Mouse (Mus musculus): Measurements from ENCODE around the gene Olfr700. TPM values are rescaled to one million over a fixed set of nuclear protein-coding genes. Genes with fewer than 3 reads are reported as not detected.
"Not testable (repeated sequence)": the region's sequence is repeated elsewhere in the genome, so short reads cannot be mapped to it uniquely, and the experiment has no call there.

Olfr700 gene
- not detected in 2 replicates for polyA plus RNA-seq (2016; fragmentation: Nextera tagmentation; extraction: Ambion mirVana)

GRCm38 (mm10) chr7:106808734-106809133 lies at the start of gene Olfr700:
TSS of gene Olfr700 (minus strand) at chr7:106808834.
- WGBS: 79% methylated on average over 1 of the region's 1 CpGs
- ATAC-seq (ENCODE audit: low FRiP score, low read depth): no peak
- H3K9ac ChIP-seq: no peak within 1 kb of the TSS
- H3K27ac ChIP-seq: no peak within 1 kb of the TSS
- no peaks in the 10 kb centered on the region for H3K27me3 ChIP-seq (replicated peaks)
- no peaks in the 10 kb centered on the region for H3K9me3 ChIP-seq
- H3K4me1 ChIP-seq: no peaks in the 10 kb centered on the region
- no peaks in the 10 kb centered on the region for H3K36me3 ChIP-seq
- H3K4me2 ChIP-seq (replicated peaks): no peak within 1 kb of the TSS
- no peak within 1 kb of the TSS for H3K4me3 ChIP-seq

DNA sequence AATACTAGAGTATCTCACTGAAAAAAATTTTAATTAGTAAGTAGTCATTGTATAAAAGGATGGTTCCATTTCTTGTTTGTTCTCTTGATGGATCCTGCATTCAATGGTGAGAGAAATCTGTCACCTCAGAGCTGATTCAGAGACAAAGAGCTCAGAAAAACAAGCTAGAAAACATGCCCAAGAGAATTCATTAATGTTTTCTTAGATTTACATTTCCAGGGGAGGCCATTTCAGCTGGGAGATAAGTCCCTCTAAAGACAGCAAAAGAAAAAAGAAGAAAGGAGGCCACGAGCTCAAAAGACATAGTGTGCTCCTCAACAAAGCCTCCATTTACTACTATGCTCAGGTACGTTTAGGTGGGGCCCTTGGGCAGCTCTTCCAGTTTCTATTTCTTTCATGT lies 34.4 kb upstream of the Olfr700 start, which contains the start of gene Olfr703:
Gene Olfr703, plus strand, starts transcription at position 301 of the 400 bp plus-strand sequence.
- WGBS: 78% methylated on average over 2 of the region's 2 CpGs
- H3K27ac ChIP-seq: no peak within 1 kb of the TSS
- H3K27me3 ChIP-seq (replicated peaks): no peaks in the 10 kb centered on the region
- no peaks in the 10 kb centered on the region for H3K4me1 ChIP-seq
- H3K4me2 ChIP-seq (replicated peaks): no peak within 1 kb of the TSS
- no peak for ATAC-seq (ENCODE audit: low FRiP score, low read depth)
- no peak within 1 kb of the TSS for H3K9ac ChIP-seq
- H3K9me3 ChIP-seq: no peaks in the 10 kb centered on the region
- H3K36me3 ChIP-seq: no peaks in the 10 kb centered on the region
- no peak within 1 kb of the TSS for H3K4me3 ChIP-seq

DNA sequence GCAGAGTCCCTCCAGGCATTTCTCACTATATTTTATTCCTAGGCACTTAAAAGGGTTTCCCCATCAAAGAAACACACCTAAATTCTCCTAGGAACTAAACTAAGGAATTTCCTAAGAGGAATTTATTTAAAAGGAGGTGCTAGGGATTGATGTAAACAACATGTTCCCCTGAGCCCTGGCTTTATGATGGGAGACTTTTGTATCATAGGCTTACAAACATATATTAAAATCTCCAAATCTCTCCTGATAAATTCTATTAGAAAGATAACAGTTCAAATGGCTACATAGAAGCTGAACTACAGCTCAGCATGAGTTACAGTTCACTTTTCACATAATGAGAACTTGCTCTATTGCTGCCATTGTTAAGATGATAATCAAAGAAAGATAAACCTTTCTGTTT lies 25.2 kb upstream of the Olfr700 start, which contains the start of gene Olfr702:
Gene Olfr702, minus strand, starts transcription at position 101 of the 400 bp plus-strand sequence.
- Histone ChIP-seq H3K36me3 (no peaks in the 10 kb centered on the region), H3K4me3 (no peak within 1 kb of the TSS), H3K4me2 (replicated peaks) (no peak within 1 kb of the TSS), H3K9ac (no peak within 1 kb of the TSS), H3K27me3 (replicated peaks) (no peaks in the 10 kb centered on the region), H3K27ac (no peak within 1 kb of the TSS), H3K4me1 (no peaks in the 10 kb centered on the region), H3K9me3 (no peaks in the 10 kb centered on the region)
- no peak for ATAC-seq (ENCODE audit: low FRiP score, low read depth)

GRCm38 (mm10) chr7:106818414-106818813 lies 9.8 kb upstream of the Olfr700 start:
- H3K27me3 ChIP-seq (replicated peaks): no peaks in the 10 kb centered on the region
- H3K9me3 ChIP-seq: no peaks in the 10 kb centered on the region
- no peak overlapping the region for H3K4me3 ChIP-seq
- no peak overlapping the region for H3K4me2 ChIP-seq (replicated peaks)
- no peaks in the 10 kb centered on the region for H3K4me1 ChIP-seq
- H3K36me3 ChIP-seq: no peaks in the 10 kb centered on the region
- no peak overlapping the region for H3K9ac ChIP-seq
- no peak for ATAC-seq (ENCODE audit: low FRiP score, low read depth)
- no peak overlapping the region for H3K27ac ChIP-seq

DNA sequence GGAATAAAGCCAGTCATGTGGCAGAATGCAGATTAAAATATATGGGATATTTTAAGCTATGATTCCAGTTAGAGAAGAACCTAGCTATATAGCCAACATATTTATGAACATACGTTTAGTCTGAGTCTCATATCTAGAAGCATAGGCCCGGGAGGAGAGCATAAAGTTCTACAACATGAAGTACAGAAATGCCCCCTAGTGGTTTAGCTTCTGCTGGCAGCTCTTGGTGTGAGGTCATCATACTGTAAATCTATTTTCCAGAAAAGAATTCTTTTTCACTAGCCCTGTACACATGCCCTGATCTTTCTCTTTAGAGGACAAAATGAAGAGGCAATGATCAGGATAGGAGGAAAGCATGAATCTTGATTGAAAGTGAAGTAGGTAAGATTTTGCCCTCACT lies 7.1 kb upstream of the Olfr700 start:
- H3K4me3 ChIP-seq: no peak overlapping the region
- WGBS: 63% methylated on average over 2 of the region's 2 CpGs
- H3K4me1 ChIP-seq: no peaks in the 10 kb centered on the region
- H3K27me3 ChIP-seq (replicated peaks): no peaks in the 10 kb centered on the region
- no peaks in the 10 kb centered on the region for H3K9me3 ChIP-seq
- no peak for ATAC-seq (ENCODE audit: low FRiP score, low read depth)
- no peak overlapping the region for H3K9ac ChIP-seq
- no peak overlapping the region for H3K27ac ChIP-seq
- no peak overlapping the region for H3K4me2 ChIP-seq (replicated peaks)
- H3K36me3 ChIP-seq: no peaks in the 10 kb centered on the region

DNA sequence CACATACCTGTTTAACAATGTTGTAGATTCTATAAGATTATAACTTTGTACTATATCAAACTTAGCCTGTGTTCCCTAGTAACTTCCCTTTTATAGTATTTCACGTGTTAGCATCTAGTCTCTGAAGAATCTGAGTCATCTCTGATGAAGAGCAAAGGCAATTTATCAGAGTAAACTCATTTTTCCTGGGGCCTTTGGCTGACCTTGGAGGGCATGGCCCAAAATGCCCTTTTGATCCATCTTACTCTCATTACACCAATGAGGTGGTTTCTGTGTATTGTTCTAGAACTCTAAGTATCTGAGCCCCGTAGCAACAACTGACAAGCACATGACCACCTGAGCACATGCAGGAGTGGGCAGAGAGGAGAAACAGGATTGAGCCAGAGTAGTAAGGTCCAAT lies 5.2 kb upstream of the Olfr700 start, which contains the start of gene Olfr701:
Gene Olfr701, plus strand, starts transcription at position 301 of the 400 bp plus-strand sequence.
- Histone ChIP-seq H3K9ac (no peak within 1 kb of the TSS), H3K27ac (no peak within 1 kb of the TSS), H3K4me3 (no peak within 1 kb of the TSS), H3K4me2 (replicated peaks) (no peak within 1 kb of the TSS), H3K9me3 (no peaks in the 10 kb centered on the region), H3K27me3 (replicated peaks) (no peaks in the 10 kb centered on the region), H3K36me3 (no peaks in the 10 kb centered on the region), H3K4me1 (no peaks in the 10 kb centered on the region)
- ATAC-seq (ENCODE audit: low FRiP score, low read depth): no peak
- WGBS: 75% methylated on average over 2 of the region's 2 CpGs

DNA sequence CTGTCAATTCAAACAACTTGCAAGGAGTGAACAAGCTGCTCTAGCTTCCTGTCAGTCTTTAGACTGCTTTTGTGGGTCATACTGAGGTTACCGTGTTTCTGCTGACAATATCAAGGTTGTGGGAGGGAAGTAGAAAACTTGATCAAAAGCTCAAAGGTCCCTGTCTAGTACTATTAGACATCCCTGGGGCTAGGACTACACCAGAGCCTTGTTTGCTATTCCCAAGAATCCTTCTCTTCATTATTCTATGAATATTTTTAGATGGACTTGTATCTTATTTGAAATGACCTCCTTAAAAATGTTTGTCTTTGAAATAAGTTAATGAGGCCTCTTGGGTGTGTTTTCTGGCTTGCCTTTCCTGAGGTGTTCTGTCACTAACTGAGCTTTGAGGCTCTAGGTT lies 15.5 kb downstream of the Olfr700 start, which contains the start of gene Olfr699:
Gene Olfr699, minus strand, starts transcription at position 101 of the 400 bp plus-strand sequence.
- no peak for ATAC-seq (ENCODE audit: low FRiP score, low read depth)
- WGBS: 89% methylated on average over 1 of the region's 1 CpGs
- no peaks in the 10 kb centered on the region for H3K36me3 ChIP-seq
- H3K27ac ChIP-seq: no peak within 1 kb of the TSS
- H3K27me3 ChIP-seq (replicated peaks): no peaks in the 10 kb centered on the region
- no peak within 1 kb of the TSS for H3K4me3 ChIP-seq
- no peaks in the 10 kb centered on the region for H3K4me1 ChIP-seq
- H3K9me3 ChIP-seq: no peaks in the 10 kb centered on the region
- H3K4me2 ChIP-seq (replicated peaks): no peak within 1 kb of the TSS
- no peak within 1 kb of the TSS for H3K9ac ChIP-seq

DNA sequence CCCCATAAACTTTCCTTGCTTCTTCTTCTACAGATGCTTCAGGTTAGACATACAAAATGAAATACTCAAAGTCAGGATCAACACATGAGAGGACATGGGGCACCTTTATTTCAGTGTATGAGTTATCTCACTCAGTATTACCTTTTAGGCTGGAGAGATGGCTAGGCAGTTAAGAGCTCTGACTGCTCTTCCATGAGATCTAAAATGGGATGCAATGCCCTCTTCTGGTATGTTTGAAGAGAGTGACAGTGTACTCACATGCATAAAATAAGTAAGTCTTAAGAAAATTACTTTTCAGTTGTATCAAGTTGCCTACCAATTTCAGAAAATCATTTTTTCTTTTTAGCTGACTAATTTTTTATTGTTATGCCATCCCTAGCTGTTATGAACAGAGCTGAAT lies 20.3 kb downstream of the Olfr700 start:
- Histone ChIP-seq H3K9me3 (no peaks in the 10 kb centered on the region), H3K4me1 (no peaks in the 10 kb centered on the region), H3K36me3 (no peaks in the 10 kb centered on the region), H3K9ac (no peak overlapping the region), H3K4me3 (no peak overlapping the region), H3K27ac (no peak overlapping the region), H3K27me3 (replicated peaks) (no peaks in the 10 kb centered on the region), H3K4me2 (replicated peaks) (no peak overlapping the region)
- ATAC-seq (ENCODE audit: low FRiP score, low read depth): no peak

DNA sequence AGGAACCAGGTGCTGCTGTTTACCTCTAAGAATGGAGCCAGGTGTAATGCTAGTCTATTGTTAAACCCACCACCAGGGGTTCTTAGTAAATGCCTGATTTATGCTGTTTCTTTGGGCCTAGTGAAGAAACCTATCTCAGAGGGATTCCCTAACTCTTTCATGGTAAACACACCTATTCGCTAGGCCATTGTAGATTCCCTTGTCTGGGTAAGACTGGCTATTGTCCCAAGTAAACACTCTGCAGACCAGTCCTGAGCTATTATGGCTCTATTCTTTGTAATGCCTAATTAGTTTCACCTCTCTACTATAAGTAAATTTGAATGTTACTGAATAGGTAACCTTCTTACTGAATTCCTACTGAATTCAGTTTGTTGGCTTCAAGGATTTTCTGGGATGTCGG lies 47.6 kb downstream of the Olfr700 start:
- H3K27me3 ChIP-seq (replicated peaks); H3K4me3 ChIP-seq; H3K36me3 ChIP-seq; H3K9me3 ChIP-seq; H3K9ac ChIP-seq; H3K4me1 ChIP-seq; H3K4me2 ChIP-seq (replicated peaks); ATAC-seq (ENCODE audit: low FRiP score, low read depth); H3K27ac ChIP-seq: not testable (repeated sequence)
- 93% methylated on average over 2 of the region's 2 CpGs for WGBS

GRCm38 (mm10) chr7:106758800-106759199 lies 49.8 kb downstream of the Olfr700 start:
- H3K27me3 ChIP-seq (replicated peaks): no peaks in the 10 kb centered on the region
- WGBS: 84% methylated on average over 2 of the region's 2 CpGs
- no peak for ATAC-seq (ENCODE audit: low FRiP score, low read depth)

More at GRCm38 (mm10) chr7:106758800-106759199, 49.8 kb downstream of the Olfr700 start:
- no peak overlapping the region for H3K4me3 ChIP-seq
- H3K9me3 ChIP-seq: no peaks in the 10 kb centered on the region
- no peak overlapping the region for H3K9ac ChIP-seq
- H3K36me3 ChIP-seq: no peaks in the 10 kb centered on the region
- H3K4me1 ChIP-seq: no peaks in the 10 kb centered on the region
- H3K27ac ChIP-seq: no peak overlapping the region
- H3K4me2 ChIP-seq (replicated peaks): no peak overlapping the region

Other genes with a start within 250 kb of the Olfr700 start
- not detected in 2 replicates for gene Olfr693, start 128.2 kb downstream of the Olfr700 start, polyA plus RNA-seq (2016; fragmentation: Nextera tagmentation; extraction: Ambion mirVana)
- gene Olfr694, start 117.0 kb downstream of the Olfr700 start, polyA plus RNA-seq (2016; fragmentation: Nextera tagmentation; extraction: Ambion mirVana): not detected in 2 replicates
- not detected in 2 replicates for gene Olfr695, start 92.4 kb downstream of the Olfr700 start, polyA plus RNA-seq (2016; fragmentation: Nextera tagmentation; extraction: Ambion mirVana)
- gene Olfr697, start 66.4 kb downstream of the Olfr700 start, polyA plus RNA-seq (2016; fragmentation: Nextera tagmentation; extraction: Ambion mirVana): not detected in 2 replicates
- gene Olfr698, start 53.4 kb downstream of the Olfr700 start, polyA plus RNA-seq (2016; fragmentation: Nextera tagmentation; extraction: Ambion mirVana): not detected in 2 replicates
- gene Olfr699, start 15.6 kb downstream of the Olfr700 start, polyA plus RNA-seq (2016; fragmentation: Nextera tagmentation; extraction: Ambion mirVana): not detected in 2 replicates
- gene Olfr701, start 5.3 kb upstream of the Olfr700 start, polyA plus RNA-seq (2016; fragmentation: Nextera tagmentation; extraction: Ambion mirVana): not detected in 2 replicates
- gene Olfr702, start 25.1 kb upstream of the Olfr700 start, polyA plus RNA-seq (2016; fragmentation: Nextera tagmentation; extraction: Ambion mirVana): not detected in 2 replicates
- gene Olfr703, start 34.5 kb upstream of the Olfr700 start, polyA plus RNA-seq (2016; fragmentation: Nextera tagmentation; extraction: Ambion mirVana): not detected in 2 replicates
- gene Olfr704, start 54.4 kb upstream of the Olfr700 start, polyA plus RNA-seq (2016; fragmentation: Nextera tagmentation; extraction: Ambion mirVana): not detected in 2 replicates
- gene Olfr705, start 68.1 kb upstream of the Olfr700 start, polyA plus RNA-seq (2016; fragmentation: Nextera tagmentation; extraction: Ambion mirVana): not detected in 2 replicates
- not detected in 2 replicates for gene Olfr706, start 79.3 kb upstream of the Olfr700 start, polyA plus RNA-seq (2016; fragmentation: Nextera tagmentation; extraction: Ambion mirVana)
- gene Olfr707, start 92.4 kb upstream of the Olfr700 start, polyA plus RNA-seq (2016; fragmentation: Nextera tagmentation; extraction: Ambion mirVana): not detected in 2 replicates
- not detected in 2 replicates for gene Olfr1532-ps1, start 99.2 kb upstream of the Olfr700 start, polyA plus RNA-seq (2016; fragmentation: Nextera tagmentation; extraction: Ambion mirVana)
- gene Olfr709-ps1, start 123.4 kb upstream of the Olfr700 start, polyA plus RNA-seq (2016; fragmentation: Nextera tagmentation; extraction: Ambion mirVana): not detected in 2 replicates
- gene Olfr710, start 139.5 kb upstream of the Olfr700 start, polyA plus RNA-seq (2016; fragmentation: Nextera tagmentation; extraction: Ambion mirVana): not detected in 2 replicates
- not detected in 2 replicates for gene Olfr6, start 155.1 kb upstream of the Olfr700 start, polyA plus RNA-seq (2016; fragmentation: Nextera tagmentation; extraction: Ambion mirVana)
- not detected in 2 replicates for gene Olfr711, start 166.6 kb upstream of the Olfr700 start, polyA plus RNA-seq (2016; fragmentation: Nextera tagmentation; extraction: Ambion mirVana)
- not detected in 2 replicates for gene Olfr2, start 197.2 kb upstream of the Olfr700 start, polyA plus RNA-seq (2016; fragmentation: Nextera tagmentation; extraction: Ambion mirVana)
- not detected in 2 replicates for gene Olfr713, start 222.3 kb upstream of the Olfr700 start, polyA plus RNA-seq (2016; fragmentation: Nextera tagmentation; extraction: Ambion mirVana)

All from neural tube, embryonic 12.5 days (tissue).